Mouse (Mus musculus) urinary bladder, postnatal 14 days (tissue): Measurements from ENCODE around the gene Scamp2.

ENCODE experiments used
- DNase-seq: peaks from one replicate; pipeline ENCODE4 v3.0.0; 2021; ENCODE audit warnings: low spot score

The Scamp2 gene

GRCm38 (mm10) chr9:57550126-57550862, 10.4 kb upstream of the Scamp2 start:
- no peak for DNase-seq

- peak; percentile 66 for DNase-seq
Observed at GRCm38 (mm10) chr9:57552139-57552887, 8.4 kb upstream of the Scamp2 start, which contains the start of gene Mpi. Gene Mpi, minus strand, starts transcription at chr9:57552763.

DNA sequence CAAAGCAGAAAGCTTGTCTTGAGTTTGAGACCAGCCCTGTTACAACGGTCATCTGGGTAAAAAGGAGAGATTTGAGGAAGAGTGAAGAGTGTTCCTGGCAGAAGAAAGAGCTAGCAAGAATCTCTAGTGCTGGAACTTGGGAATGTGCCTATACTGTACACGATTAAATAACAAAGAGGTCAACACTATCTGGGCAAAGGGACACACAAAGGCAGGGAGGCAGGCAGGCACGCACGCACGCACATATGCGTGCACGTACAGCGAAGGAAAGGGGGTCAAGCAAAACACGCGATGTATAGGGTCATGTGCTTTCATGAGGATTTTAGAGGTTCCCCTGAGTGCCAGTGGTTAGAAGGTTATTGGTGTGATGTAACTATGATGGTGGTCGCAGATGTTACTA, 7.6 kb upstream of the Scamp2 start:
- DNase-seq: no peak

GRCm38 (mm10) chr9:57554753-57555152, 6.0 kb upstream of the Scamp2 start:
- DNase-seq: no peak

DNA sequence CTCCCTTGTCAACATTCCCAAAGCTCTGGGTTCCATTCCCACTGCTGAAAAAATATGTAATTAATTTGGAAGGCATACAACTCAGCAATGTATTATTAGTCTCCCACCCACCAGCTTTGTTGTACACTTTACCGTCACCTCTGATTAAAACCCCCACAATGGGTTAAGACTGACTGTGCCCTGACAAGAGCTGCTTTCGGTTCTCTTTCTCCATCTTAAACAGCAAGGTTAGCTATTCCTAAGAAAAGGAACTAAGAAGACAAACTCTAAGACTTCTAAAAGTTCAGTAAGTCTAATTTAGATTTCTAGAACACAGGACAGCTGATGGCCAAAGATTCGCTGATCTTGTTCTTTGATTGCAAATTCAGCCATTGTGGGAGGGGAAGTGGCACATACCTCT, 3.5 kb upstream of the Scamp2 start:
- DNase-seq: no peak

GRCm38 (mm10) chr9:57558625-57559024, 2.1 kb upstream of the Scamp2 start:
- DNase-seq: no peak

DNA sequence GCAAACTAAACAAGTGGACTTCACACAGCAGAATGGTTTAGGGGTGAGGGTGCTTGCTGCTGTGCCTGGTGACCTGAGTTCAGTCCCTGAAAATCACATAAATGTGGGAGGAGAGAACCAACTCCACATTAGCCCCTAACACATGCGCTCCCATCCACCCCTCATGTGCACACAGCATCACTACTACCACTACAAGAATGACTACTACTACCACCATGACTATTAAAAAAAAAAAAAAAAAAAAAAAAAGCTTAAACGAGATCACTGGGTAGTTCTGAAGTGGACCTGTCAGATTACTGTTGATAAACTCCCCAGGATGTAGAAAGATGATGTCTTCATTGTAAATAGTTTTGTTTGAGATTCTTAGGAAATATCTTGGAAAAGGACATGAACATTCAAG, 1.2 kb upstream of the Scamp2 start:
- no peak for DNase-seq

- no peak for DNase-seq
Observed at GRCm38 (mm10) chr9:57560263-57560662, 480 bp upstream of the Scamp2 start.

DNA sequence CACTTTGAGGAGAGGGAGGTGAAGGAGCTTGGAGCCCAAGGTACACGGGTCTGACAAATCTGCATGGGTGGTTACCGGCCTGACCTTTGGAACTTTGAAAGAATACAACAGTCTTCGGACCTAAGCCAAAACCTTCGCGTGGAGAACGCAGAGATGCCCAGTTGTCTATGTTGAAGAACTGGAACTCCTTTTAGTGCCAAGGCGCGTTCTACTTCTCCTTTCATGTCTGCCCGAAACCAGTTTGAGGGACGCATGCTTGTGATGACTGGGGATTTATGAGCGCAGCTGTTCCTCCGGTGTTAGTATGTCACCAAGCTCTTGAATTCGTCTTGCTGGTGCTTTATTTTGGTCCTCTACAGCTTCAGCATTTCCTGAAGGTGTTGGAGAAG, 962 bp downstream of the Scamp2 start:
- DNase-seq: no peak

- DNase-seq: peak; percentile 50
Observed at GRCm38 (mm10) chr9:57562896-57563372, 2.2 kb downstream of the Scamp2 start.

DNA sequence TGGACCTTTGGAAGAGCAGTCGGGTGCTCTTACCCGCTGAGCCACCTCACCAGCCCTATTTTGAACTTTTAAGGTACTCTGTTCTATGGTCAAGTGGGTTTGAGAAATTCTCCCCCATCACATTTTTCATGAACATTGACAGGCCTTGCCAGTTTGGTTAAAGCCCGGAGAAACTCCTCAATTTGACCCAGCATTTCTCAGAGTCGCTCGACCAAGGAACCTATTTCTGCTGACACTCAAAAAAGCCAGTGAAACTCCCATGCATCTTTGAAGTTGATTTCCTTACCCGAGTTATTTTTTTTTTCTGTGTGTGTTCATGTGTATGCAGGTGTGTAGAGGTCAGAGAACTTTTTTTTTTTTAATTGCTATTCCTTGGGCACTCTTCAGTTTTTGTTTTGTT, 3.9 kb downstream of the Scamp2 start:
- DNase-seq: no peak

GRCm38 (mm10) chr9:57565741-57566221, 5.0 kb downstream of the Scamp2 start:
- no peak for DNase-seq

DNA sequence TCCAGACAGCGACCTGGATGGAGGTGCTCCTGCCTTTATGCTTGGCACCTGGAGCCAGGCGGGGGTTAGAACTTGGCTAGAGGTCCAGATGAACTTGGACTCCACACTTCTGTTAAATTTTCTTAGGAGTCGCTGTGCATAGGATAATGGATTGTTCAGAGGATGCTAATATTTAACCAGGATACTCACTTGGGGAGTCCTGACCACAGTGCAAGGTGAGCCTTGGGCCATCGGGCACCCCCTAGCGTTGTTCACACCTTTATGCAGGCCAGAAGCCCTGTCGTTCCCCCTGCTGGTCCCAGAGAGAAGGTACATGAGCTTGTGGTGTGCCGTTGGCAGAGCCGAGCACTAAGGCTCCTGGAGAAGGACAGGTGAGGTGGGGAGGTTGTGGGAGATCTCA, 6.1 kb downstream of the Scamp2 start:
- no peak for DNase-seq

GRCm38 (mm10) chr9:57568500-57568899, 7.8 kb downstream of the Scamp2 start:
- no peak for DNase-seq

DNA sequence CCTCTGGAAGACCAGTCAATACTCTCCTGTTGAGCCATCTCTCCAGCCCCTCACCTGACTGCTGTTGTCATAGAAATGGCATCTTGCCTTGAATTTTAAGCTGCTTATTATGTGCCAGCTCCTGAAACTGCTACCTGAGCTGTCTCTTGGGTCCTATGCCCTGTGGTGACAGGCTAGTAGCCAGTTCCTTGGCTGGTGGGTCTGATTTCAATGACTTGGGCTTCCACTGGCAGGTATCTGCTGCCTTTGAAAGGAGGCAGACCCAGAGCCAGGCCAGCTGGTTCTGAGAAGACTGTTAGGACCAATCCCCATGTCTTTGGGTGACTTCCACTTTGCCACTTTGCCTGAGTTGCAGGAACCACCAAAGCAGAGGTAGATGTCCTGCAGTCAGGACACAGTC, 13.7 kb downstream of the Scamp2 start:
- DNase-seq: no peak

GRCm38 (mm10) chr9:57575577-57575976, 14.8 kb downstream of the Scamp2 start:
- no peak for DNase-seq

GRCm38 (mm10) chr9:57577144-57577849, 16.6 kb downstream of the Scamp2 start:
- no peak for DNase-seq

DNA sequence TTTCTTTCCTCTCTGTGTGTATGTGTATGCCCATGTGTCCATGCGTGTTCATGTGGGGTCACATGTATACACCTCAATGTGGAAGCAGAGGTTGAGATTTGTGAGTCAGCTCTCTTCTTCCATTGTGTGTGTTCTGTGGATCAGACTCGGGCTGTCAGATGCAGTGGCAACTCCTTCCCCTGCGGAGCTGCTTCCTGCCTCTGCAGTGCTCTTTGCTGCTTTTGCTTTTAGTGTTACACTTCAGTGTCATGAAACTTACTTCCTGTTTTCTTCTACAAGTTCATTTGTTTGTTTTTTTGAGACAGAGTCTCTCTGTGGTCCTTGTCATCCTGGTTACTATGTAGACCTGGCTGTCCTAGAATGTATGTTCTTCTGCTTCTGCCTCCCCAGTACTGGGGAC, 24.2 kb downstream of the Scamp2 start:
- DNase-seq: no peak

GRCm38 (mm10) chr9:57589224-57590126, 28.7 kb downstream of the Scamp2 start, which contains the start of gene Ulk3:
Gene Ulk3, plus strand, starts transcription at chr9:57589452.
- DNase-seq: peak; percentile 84

DNA sequence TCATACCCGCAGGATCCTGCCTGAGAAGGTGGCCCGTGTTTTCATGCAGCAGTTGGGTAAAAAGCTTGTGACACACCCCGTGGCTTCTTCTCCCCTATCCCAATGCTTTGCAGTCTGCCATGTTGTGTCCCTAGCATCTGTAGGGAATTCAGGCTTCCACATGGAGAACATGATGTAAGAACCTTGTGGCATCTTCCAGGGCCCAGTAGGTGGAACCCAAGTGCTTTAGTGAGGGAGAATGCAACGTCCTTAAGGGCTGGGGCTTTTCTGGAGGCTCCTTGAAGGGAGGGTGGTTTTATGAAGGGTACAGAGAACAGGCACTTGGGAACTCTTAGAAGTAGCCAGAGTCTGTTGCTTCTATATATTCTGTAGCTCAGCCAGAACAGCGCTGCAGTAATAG, 30.0 kb downstream of the Scamp2 start:
- DNase-seq: no peak

DNA sequence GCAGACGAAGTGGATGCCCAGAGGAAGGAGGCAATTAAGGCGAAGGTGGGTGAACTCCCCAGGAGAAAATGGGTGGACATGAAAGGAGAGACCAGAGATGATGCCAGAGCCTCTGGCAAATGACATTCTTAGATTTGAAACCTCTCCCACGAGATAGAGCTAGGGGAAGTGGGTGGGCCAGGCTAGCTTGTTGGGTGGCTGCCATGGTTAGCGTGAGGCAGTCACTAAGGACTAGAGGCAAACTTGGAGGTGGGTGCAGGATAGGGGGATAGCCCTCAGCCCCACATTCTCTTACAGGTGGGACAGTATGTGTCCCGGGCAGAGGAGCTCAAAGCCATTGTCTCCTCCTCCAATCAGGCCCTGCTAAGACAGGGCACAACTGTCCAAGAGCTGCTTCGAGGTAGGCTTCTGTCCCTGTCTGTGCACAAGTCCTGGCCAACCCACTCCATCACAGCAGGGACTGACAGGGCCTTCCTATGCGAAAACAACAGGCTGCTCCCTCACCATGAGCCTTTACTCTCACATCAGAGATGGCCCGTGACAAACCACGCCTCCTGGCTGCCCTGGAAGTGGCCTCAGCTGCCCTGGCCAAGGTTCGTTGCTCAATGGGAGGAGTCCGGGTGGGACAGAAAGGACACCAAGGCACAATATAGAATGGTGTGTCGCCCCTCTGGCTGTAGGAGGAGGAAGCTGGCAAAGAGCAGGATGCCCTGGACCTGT, 32.9 kb downstream of the Scamp2 start:
- peak; percentile 22 for DNase-seq
